Mouse (Mus musculus) midbrain, embryonic 16.5 days (tissue): ENCODE measurements at regions not wholly inside any gene's neighbourhood (a gene's known extent, or its start where the extent isn't known, plus 50 kb on each side); places are given as distances from the start of the nearest gene placed in this dataset.

Experiments used
- ATAC-seq: fragments of 200-750 bp; cut with Nextera tagmentation; 2 replicates; pipeline ENCODE4 v1.8.0; 2017; ENCODE audit warnings: moderate TSS enrichment
- H3K27ac ChIP-seq: fragments of 300-500 bp; sonication (generic); 2 replicates; pipeline ENCODE4 v1.5.1; 2014; ENCODE audit warnings: mild to moderate bottlenecking, low read length, mixed read lengths
- H3K27me3 ChIP-seq: fragments of 300-500 bp; sonication (generic); 2 replicates; pipeline ENCODE4 v1.6.1; 2014; ENCODE audit warnings: low read depth, low read length, mixed read lengths; ENCODE audit not compliant: control insufficient read depth, insufficient read depth
- H3K36me3 ChIP-seq: fragments of 300-500 bp; sonication (generic); 2 replicates; pipeline ENCODE4 v1.6.1; 2014; ENCODE audit warnings: mild to moderate bottlenecking, low read length, moderate library complexity, mixed read lengths; ENCODE audit not compliant: control insufficient read depth, insufficient read depth
- H3K4me1 ChIP-seq: fragments of 300-500 bp; sonication (generic); 2 replicates; pipeline ENCODE4 v1.6.1; 2014; ENCODE audit warnings: mild to moderate bottlenecking, low read length, mixed read lengths; ENCODE audit not compliant: control insufficient read depth, insufficient read depth
- H3K4me2 ChIP-seq: fragments of 300-500 bp; sonication (generic); 2 replicates; pipeline ENCODE4 v1.6.1; 2014; ENCODE audit warnings: mild to moderate bottlenecking, low read length, mixed read lengths
- H3K4me3 ChIP-seq: fragments of 300-500 bp; sonication (generic); 2 replicates; pipeline ENCODE4 v1.5.1; 2014; ENCODE audit warnings: low read depth, mild to moderate bottlenecking, low read length, moderate library complexity, mixed read lengths
- H3K9ac ChIP-seq: fragments of 300-500 bp; sonication (generic); 2 replicates; pipeline ENCODE4 v1.6.1; 2014; ENCODE audit warnings: low read depth, low read length, mixed read lengths
- H3K9me3 ChIP-seq: fragments of 300-500 bp; sonication (generic); replicated peaks from 2 replicates; pipeline ENCODE4 v1.6.1; 2014; ENCODE audit warnings: mild to moderate bottlenecking, low read length, mixed read lengths; ENCODE audit not compliant: control insufficient read depth, poor library complexity, severe bottlenecking
- WGBS: fragments of 180-500 bp; shearing (Covaris S2); extraction: QIAGEN DNeasy Blood & Tissue Kit; methylation state at CpG from one replicate; pipeline ENCODE4 v1.1.7; 2014; 5-methylcytosine and 5-hydroxymethylcytosine counted together

GRCm38 (mm10) chr12:79975466-79976239, 137.2 kb downstream of the Zfp36l1 start:
- ATAC-seq, result no peak
- no peak overlapping the region for H3K9ac ChIP-seq
- H3K9me3 ChIP-seq, result no peaks in the 10 kb centered on the region
- H3K4me1 ChIP-seq, result peaks cover 3% of the 10 kb centered on the region; the same call in 1 of the 2 replicates
- no peaks in the 10 kb centered on the region for H3K36me3 ChIP-seq
- WGBS, result 77% methylated on average over 9 of the region's 9 CpGs
- no peak overlapping the region for H3K4me3 ChIP-seq
- no peaks in the 10 kb centered on the region for H3K27me3 ChIP-seq
- no peak overlapping the region for H3K27ac ChIP-seq
- no peak overlapping the region for H3K4me2 ChIP-seq

- Histone ChIP-seq H3K4me1 (peaks cover 3% of the 10 kb centered on the region; the same call in 1 of the 2 replicates), H3K27me3 (no peaks in the 10 kb centered on the region), H3K4me3 (no peak overlapping the region), H3K4me2 (no peak overlapping the region), H3K9me3 (no peaks in the 10 kb centered on the region), H3K9ac (no peak overlapping the region), H3K27ac (no peak overlapping the region), H3K36me3 (no peaks in the 10 kb centered on the region)
- no peak for ATAC-seq
- 68% methylated on average over 6 of the region's 6 CpGs for WGBS
Measured at GRCm38 (mm10) chr12:79975050-79975449, 137.8 kb downstream of the Zfp36l1 start.

GRCm38 (mm10) chr12:79974530-79974929, 138.3 kb downstream of the Zfp36l1 start:
- H3K27me3 ChIP-seq, result no peaks in the 10 kb centered on the region
- 58% methylated on average over 7 of the region's 7 CpGs for WGBS
- no peak overlapping the region for H3K27ac ChIP-seq
- no peaks in the 10 kb centered on the region for H3K9me3 ChIP-seq
- H3K36me3 ChIP-seq, result no peaks in the 10 kb centered on the region
- peaks cover 3% of the 10 kb centered on the region; the same call in 1 of the 2 replicates for H3K4me1 ChIP-seq
- ATAC-seq, result no peak
- H3K4me2 ChIP-seq, result no peak overlapping the region
- no peak overlapping the region for H3K4me3 ChIP-seq
- no peak overlapping the region for H3K9ac ChIP-seq

DNA sequence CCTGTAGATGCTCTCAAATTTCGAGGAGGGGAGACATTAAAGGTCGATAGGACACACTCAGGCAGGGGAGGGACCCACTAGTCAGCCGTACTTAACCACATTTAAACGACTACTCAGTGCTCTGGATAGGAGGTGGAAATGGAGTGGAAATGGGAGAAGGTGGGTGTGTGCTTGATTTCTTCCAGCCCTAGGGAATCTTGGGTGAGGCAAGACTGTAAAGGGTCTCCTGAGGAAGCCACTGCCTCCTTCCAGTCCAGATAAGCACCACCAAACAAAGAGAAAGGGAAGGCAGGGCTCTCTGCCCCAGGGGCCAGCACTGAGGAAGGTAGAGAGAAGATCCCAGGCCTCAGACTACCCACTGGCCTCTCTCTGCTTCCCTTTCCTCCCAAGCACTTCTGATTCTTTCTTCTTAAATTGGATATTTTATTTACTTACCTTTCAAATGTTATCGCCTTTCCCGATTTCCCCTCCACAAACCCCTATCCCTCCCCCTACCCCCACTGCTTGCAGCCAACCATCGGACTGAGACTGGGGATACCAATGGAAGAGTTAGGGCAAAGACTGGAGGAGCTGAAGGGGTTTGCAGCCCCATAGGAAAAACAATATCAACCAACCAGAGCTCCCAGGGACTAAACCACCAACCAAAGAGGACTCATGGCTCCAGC, 139.1 kb downstream of the Zfp36l1 start:
- H3K4me2 ChIP-seq, result no peak overlapping the region
- no peak overlapping the region for H3K4me3 ChIP-seq
- no peak for ATAC-seq
- H3K27me3 ChIP-seq, result no peaks in the 10 kb centered on the region
- no peak overlapping the region for H3K9ac ChIP-seq
- peaks cover 4% of the 10 kb centered on the region; the same call in 1 of the 2 replicates for H3K4me1 ChIP-seq
- WGBS, result 86% methylated on average over 7 of the region's 7 CpGs
- no peak overlapping the region for H3K27ac ChIP-seq
- no peaks in the 10 kb centered on the region for H3K9me3 ChIP-seq
- H3K36me3 ChIP-seq, result no peaks in the 10 kb centered on the region

DNA sequence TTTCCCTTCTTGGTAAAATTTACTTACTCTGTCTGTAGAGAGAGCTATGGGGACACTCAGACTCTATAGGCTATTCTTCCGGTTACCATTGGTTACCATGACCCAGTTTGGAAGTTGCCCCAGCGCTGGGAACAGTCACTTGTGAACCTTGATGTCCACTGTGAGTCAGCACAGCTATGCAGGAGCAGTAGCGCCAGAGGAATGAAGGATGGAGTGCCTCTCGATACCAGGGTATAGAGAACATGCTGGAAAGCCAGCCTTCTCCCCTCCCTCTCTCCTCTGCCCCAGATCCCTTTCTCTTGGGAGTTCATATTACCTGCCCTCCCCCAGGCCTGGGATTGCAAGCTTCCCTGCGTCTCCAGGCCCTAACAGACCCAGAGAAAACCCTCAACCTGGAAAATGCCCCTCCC, 141.8 kb downstream of the Zfp36l1 start:
- Histone ChIP-seq H3K4me1 (peaks cover 11% of the 10 kb centered on the region), H3K9me3 (no peaks in the 10 kb centered on the region), H3K4me2 (no peak overlapping the region), H3K36me3 (no peaks in the 10 kb centered on the region), H3K9ac (no peak overlapping the region), H3K4me3 (no peak overlapping the region), H3K27ac (peak overlapping the region; percentile 73), H3K27me3 (no peaks in the 10 kb centered on the region)
- ATAC-seq, result no peak
- WGBS, result 57% methylated on average over 5 of the region's 5 CpGs

GRCm38 (mm10) chr12:79970227-79970901, 142.4 kb downstream of the Zfp36l1 start:
- peak overlapping the region; percentile 73 for H3K27ac ChIP-seq
- no peak overlapping the region for H3K4me2 ChIP-seq
- 20% methylated on average over 13 of the region's 13 CpGs for WGBS
- H3K36me3 ChIP-seq, result no peaks in the 10 kb centered on the region
- H3K9ac ChIP-seq, result no peak overlapping the region
- H3K9me3 ChIP-seq, result no peaks in the 10 kb centered on the region
- no peak overlapping the region for H3K4me3 ChIP-seq
- peaks cover 17% of the 10 kb centered on the region for H3K4me1 ChIP-seq
- ATAC-seq, result peak; percentile 69
- no peaks in the 10 kb centered on the region for H3K27me3 ChIP-seq

- Histone ChIP-seq H3K4me2 (no peak overlapping the region), H3K36me3 (no peaks in the 10 kb centered on the region), H3K27me3 (no peaks in the 10 kb centered on the region), H3K27ac (peak overlapping the region; percentile 73), H3K9ac (no peak overlapping the region), H3K4me3 (no peak overlapping the region), H3K9me3 (no peaks in the 10 kb centered on the region), H3K4me1 (peaks cover 21% of the 10 kb centered on the region)
- WGBS, result 66% methylated on average over 3 of the region's 3 CpGs
- ATAC-seq, result peak; percentile 34
Measured at GRCm38 (mm10) chr12:79969346-79970226, 143.2 kb downstream of the Zfp36l1 start.

GRCm38 (mm10) chr12:79968676-79969075, 144.1 kb downstream of the Zfp36l1 start:
- Histone ChIP-seq H3K9ac (no peak overlapping the region), H3K36me3 (no peaks in the 10 kb centered on the region), H3K27me3 (no peaks in the 10 kb centered on the region), H3K4me1 (peaks cover 21% of the 10 kb centered on the region), H3K9me3 (no peaks in the 10 kb centered on the region), H3K4me2 (no peak overlapping the region), H3K27ac (no peak overlapping the region), H3K4me3 (no peak overlapping the region)
- ATAC-seq, result no peak
- 68% methylated on average over 3 of the region's 3 CpGs for WGBS
